Mouse (Mus musculus) embryonic fibroblast, embryonic 13.5 days (primary cell): ENCODE data around the gene Cramp1l. TPM values are rescaled to one million over a fixed set of nuclear protein-coding genes. Genes with fewer than 3 reads are reported as not detected.

Source experiments
- H3K27ac ChIP-seq: 2 replicates; pipeline ENCODE4 v1.5.1; 2012; ENCODE audit warnings: low read length, control low read depth, inconsistent platforms; ENCODE audit not compliant: insufficient read depth
- H3K4me1 ChIP-seq: 2 replicates; pipeline ENCODE4 v1.6.1; 2011; ENCODE audit warnings: low read length; ENCODE audit not compliant: control insufficient read depth, insufficient read depth
- H3K4me3 ChIP-seq: 2 replicates; pipeline ENCODE4 v1.5.1; 2011; ENCODE audit warnings: mild to moderate bottlenecking, control low read depth, low read length; ENCODE audit not compliant: insufficient read depth
- CTCF ChIP-seq: IDR thresholded peaks from 2 replicates; pipeline ENCODE4 v1.5.1; 2011; ENCODE audit warnings: mild to moderate bottlenecking, control low read depth, low read length, moderate library complexity, borderline replicate concordance; ENCODE audit not compliant: insufficient read depth
- POLR2A ChIP-seq: IDR thresholded peaks from 2 replicates; pipeline ENCODE4 v1.6.1; 2011; ENCODE audit warnings: low read depth, mild to moderate bottlenecking, control low read depth, low read length, moderate library complexity
- polyA plus RNA-seq: library from polyadenylated mRNA; stranded (reverse); fragments of >200 nt; gene quantifications from 2 replicates; pipeline ENCODE4 v1.2.4, GENCODE M21; 2011; ENCODE audit warnings: low read depth; ENCODE audit not compliant: missing spikeins, insufficient read length

The Cramp1l gene
- polyA plus RNA-seq, result 14.3 and 14.5 TPM in 2 replicates

GRCm38 (mm10) chr17:25015655-25016291 lies at the start of gene Cramp1l, which contains the start of gene Ift140:
Gene Cramp1l (minus strand): TSS chr17:25015788.
Gene Ift140 (plus strand): TSS chr17:25016085.
- TF ChIP-seq CTCF (no peak), POLR2A (peak; percentile 71)
- Histone ChIP-seq H3K4me1 (no peaks in the 10 kb centered on the region), H3K4me3 (peak within 1 kb of the TSS; percentile 93), H3K27ac (peak within 1 kb of the TSS; percentile 45)

GRCm38 (mm10) chr17:25065189-25065588 lies 49.6 kb upstream of the Cramp1l start:
- H3K4me3 ChIP-seq, result no peak overlapping the region
- H3K27ac ChIP-seq, result no peak overlapping the region
- TF ChIP-seq CTCF (no peak), POLR2A (no peak)
- H3K4me1 ChIP-seq, result no peaks in the 10 kb centered on the region

- Histone ChIP-seq H3K4me3 (no peak overlapping the region), H3K27ac (no peak overlapping the region), H3K4me1 (no peaks in the 10 kb centered on the region)
- no peak for TF ChIP-seq POLR2A
- TF ChIP-seq CTCF, result no peak
Observed at GRCm38 (mm10) chr17:25064351-25064750, 48.8 kb upstream of the Cramp1l start.

GRCm38 (mm10) chr17:25063872-25064271 lies 48.3 kb upstream of the Cramp1l start:
- H3K4me1 ChIP-seq, result no peaks in the 10 kb centered on the region
- H3K4me3 ChIP-seq, result no peak overlapping the region
- no peak for TF ChIP-seq POLR2A
- H3K27ac ChIP-seq, result no peak overlapping the region

GRCm38 (mm10) chr17:25063261-25063660 lies 47.7 kb upstream of the Cramp1l start:
- H3K27ac ChIP-seq, result no peak overlapping the region
- H3K4me1 ChIP-seq, result no peaks in the 10 kb centered on the region
- H3K4me3 ChIP-seq, result no peak overlapping the region
- TF ChIP-seq POLR2A (no peak), CTCF (no peak)

GRCm38 (mm10) chr17:25057041-25057440 lies 41.5 kb upstream of the Cramp1l start:
- Histone ChIP-seq H3K27ac (no peak overlapping the region), H3K4me3 (no peak overlapping the region), H3K4me1 (no peaks in the 10 kb centered on the region)
- TF ChIP-seq POLR2A (no peak), CTCF (0 out of 2 replicates have a peak, but pooled peaks have one; percentile 18)

- Histone ChIP-seq H3K27ac (no peak overlapping the region), H3K4me3 (no peak overlapping the region), H3K4me1 (no peaks in the 10 kb centered on the region)
- TF ChIP-seq CTCF (no peak), POLR2A (no peak)
Observed at GRCm38 (mm10) chr17:25053274-25053673, 37.7 kb upstream of the Cramp1l start.

- Histone ChIP-seq H3K4me1 (no peaks in the 10 kb centered on the region), H3K4me3 (no peak overlapping the region), H3K27ac (no peak overlapping the region)
- TF ChIP-seq POLR2A (no peak), CTCF (no peak)
Observed at GRCm38 (mm10) chr17:25047143-25047542, 31.6 kb upstream of the Cramp1l start.

- TF ChIP-seq POLR2A (no peak), CTCF (no peak)
- H3K4me1 ChIP-seq, result no peaks in the 10 kb centered on the region
- no peak overlapping the region for H3K4me3 ChIP-seq
- H3K27ac ChIP-seq, result no peak overlapping the region
Observed at GRCm38 (mm10) chr17:25045281-25045680, 29.7 kb upstream of the Cramp1l start.

- Histone ChIP-seq H3K4me3 (no peak overlapping the region), H3K4me1 (no peaks in the 10 kb centered on the region), H3K27ac (no peak overlapping the region)
- no peak for TF ChIP-seq CTCF
- no peak for TF ChIP-seq POLR2A
Observed at GRCm38 (mm10) chr17:25044879-25045278, 29.3 kb upstream of the Cramp1l start.

- H3K27ac ChIP-seq, result no peak overlapping the region
- H3K4me3 ChIP-seq, result no peak overlapping the region
- H3K4me1 ChIP-seq, result no peaks in the 10 kb centered on the region
- no peak for TF ChIP-seq CTCF
- TF ChIP-seq POLR2A, result no peak
Observed at GRCm38 (mm10) chr17:25036183-25036582, 20.6 kb upstream of the Cramp1l start.
